Mouse (Mus musculus) retina, embryonic 14.5 days (tissue): ENCODE results near the gene Trh.

Experiments
- DNase-seq: peaks from one replicate; pipeline ENCODE4 v3.0.0-alpha.2; 2015; ENCODE audit warnings: low spot score

The Trh gene

DNA sequence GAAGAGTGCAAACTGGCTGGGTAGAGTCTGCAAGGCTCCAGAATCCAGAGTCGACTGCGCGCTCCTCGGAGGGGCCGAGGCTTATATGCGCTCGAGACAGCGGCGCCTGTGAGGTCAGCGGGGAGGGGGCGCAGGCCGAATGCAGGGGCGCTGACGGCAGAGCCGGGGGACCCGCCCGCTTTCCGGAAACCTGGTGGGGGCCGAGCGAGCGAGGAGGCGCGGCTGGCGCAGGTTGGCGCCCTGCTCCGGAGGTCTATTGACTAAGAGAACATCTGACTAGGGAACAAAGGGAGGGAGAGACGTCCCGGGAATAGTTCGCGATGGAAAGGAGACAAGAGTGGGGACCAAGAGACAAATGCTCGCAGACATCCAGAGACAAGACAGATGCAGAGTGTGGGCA lies at the start of gene Trh:
Gene Trh (minus strand): TSS at position 60 of the 400 bp plus-strand sequence.
- peak; percentile 38 for DNase-seq

DNA sequence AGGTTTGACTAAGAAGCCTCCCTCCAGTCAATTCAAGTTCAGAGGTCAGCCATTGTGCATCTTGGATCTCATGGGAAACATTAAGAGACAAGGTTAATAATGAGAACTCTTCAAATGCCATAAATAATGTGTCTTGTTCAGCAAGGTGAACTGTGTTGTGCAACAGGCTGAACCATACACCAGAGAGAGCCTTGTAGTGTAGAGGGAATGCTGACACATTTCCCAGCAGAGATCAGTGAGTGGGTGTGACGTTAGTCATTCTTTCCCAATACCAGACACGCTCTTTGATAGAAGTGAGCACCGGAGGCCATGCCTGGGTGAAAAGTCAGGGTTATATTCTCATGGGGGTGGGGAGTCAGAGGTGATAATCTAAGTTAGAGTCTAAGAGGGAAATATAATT lies 46.4 kb upstream of the Trh start:
- no peak for DNase-seq

DNA sequence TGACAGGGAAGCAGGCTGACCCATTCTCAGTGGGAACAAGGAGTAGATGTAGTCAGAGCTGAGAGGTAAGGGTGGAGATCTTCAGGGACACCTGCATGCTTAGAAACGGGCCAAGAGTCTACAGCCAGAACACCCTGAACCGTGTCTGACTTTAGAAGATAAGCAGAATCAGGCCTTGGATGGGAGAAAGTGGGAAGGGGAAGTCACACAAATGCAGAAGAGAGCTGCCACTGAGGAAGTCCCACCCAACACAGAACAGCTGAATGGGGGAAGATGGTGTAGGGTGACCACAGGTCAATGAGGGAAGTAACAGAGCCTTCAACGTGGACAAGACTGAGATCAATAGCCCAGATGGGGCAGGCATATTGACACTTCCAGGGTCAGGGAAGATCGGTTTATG lies 42.4 kb upstream of the Trh start:
- DNase-seq, result no peak

DNA sequence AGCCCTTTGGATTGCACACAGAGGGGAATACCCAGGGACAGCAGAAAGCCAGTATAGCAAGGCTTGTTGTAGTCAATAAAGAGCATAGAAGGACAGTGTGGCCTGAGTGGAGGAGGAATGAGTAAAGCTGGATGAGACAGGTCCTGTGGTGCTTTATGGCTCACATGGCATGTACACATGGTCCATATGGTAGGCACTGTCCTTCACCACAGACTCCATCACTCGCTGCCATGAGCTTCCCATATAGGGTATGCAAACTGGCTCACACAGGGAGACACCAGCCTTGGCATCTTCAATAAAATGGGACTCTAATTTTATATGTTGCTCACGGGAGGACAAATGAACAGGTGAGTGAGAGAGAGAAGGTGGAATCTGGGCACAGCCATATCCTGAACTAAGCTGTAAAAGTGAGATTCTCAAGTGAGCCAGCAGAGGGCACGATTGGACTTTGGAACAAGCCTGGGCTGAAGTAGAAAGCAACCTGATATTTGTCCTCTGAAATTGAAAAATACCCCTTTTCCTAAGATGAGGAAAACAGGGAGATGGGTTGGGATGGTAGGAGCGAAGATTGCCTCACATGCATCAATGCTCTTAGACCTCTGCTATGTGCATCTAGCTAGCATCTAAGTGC lies 41.9 kb upstream of the Trh start:
- peak; percentile 81 for DNase-seq

DNA sequence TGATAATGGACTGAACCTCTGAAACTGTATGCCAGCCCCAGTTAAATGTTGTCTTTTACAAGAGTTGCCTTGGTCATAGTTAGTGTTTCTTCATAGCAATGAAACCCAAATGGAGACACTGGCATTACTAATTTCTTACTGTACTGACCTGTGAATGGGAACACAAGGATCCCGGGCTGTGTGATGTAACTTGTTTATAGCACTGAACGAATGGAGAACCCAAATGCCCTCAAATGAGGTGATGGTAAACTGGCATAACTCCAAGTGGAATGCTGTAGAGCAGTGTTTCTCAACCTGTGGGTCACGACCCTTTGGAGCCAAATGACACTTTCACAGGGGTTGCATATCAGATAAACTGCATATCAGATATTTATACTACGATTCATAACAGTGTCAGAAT lies 41.1 kb upstream of the Trh start:
- DNase-seq, result no peak

DNA sequence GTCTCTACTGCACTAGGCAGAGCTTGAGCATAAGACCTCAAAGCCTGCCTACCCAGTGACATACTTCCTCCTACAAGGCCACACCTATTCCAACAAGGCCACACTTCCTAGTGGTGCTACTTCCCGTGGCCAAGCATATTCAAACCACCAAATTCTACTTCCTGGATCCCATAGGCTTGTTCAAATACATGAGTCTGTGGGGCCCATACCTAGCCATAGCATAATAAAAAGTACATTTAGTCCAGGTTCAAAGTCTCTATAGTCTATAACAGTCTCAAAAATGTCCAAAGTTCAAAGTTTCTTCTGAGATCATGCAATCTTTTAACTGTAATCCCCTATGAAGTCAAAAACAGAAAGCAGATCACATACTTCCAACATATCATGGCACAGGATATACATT lies 32.7 kb upstream of the Trh start:
- no peak for DNase-seq

DNA sequence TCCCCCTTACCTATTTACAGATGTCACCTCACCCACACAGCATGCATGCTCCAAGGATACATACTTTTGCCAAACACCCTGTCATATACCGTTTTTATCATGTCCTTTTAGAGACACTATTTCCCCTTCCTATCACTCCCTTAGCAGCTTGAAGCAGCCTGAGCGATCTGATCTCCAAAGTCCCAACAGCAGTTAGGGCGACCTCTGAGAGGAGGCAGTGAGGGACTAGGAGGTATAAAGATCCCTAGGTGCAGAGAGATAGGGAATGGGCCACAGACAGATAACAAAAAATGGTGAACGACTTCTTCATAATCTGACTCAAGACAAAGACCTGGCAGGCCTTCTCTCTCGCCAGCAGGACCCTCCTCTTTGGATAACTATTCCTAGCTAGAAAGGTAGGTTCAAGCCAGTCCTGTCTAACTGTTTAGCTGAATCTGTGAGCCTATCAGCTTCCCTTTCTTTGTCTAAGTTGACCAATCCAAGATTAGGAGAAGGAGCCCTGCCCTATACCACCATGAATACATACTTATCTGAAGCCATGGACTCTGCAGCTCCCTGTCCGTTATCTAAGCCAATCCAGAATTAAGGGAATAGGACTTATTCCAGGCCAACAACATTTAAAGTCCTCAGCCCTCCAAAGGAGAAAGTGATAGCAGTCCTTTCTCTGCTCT lies 29.3 kb upstream of the Trh start:
- DNase-seq, result no peak

DNA sequence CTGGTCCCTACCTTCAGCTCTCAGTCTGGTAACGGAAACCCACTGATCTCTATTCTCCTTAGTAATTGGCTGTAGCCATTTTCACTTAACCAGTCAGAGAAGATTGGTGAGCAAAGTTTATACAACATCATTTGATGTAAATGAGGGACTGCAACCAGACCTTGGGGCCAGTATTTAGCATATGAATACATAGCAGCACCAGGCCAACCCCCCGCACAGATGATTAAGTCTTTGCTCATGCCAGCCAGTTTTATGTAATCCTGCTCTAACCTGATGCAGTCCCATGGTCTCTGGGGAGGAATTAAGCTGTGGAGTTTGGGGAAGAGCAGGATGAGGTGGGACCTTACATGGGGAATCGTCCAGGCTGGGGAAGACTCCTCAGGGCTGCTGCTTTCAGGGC lies 28.2 kb upstream of the Trh start:
- no peak for DNase-seq

DNA sequence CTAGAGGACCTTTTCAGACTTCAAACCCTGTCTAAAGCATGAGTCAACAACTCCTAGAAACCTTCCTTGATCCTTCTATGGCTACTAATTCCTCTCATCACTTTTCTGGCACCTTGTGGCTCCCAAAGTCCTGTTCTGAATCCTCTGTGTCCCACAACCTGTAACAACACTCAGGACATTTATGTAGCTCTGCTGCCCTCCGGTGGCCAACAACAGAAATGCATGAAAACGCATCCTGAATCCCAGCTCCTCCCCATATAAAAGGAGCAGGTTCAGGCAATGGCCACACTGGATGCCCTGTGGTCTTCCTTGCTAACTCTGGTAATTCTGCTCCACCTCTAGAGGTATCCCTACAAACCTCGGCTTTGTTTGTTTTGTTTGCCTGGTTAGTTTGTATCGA lies 24.6 kb upstream of the Trh start:
- DNase-seq, result peak; percentile 90

DNA sequence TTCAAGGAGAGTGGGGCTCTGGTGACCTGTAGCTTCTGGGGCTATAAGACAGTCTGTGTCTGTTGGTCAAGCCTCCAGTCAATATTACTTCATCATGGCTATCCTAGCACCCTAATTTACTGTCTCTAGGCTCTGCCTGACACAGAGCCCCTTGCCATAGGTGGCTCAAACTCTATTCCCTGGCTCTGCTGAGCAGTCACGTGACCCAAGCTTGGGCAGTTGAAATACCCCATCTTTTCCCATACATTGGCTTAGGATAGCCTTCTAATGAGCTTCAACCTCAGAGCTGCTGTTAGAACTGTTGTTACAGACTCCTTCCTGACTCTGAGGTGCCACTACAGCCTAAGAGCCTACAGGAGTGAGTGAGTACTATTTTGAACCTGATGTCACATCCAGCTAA lies 23.6 kb upstream of the Trh start:
- DNase-seq, result no peak

DNA sequence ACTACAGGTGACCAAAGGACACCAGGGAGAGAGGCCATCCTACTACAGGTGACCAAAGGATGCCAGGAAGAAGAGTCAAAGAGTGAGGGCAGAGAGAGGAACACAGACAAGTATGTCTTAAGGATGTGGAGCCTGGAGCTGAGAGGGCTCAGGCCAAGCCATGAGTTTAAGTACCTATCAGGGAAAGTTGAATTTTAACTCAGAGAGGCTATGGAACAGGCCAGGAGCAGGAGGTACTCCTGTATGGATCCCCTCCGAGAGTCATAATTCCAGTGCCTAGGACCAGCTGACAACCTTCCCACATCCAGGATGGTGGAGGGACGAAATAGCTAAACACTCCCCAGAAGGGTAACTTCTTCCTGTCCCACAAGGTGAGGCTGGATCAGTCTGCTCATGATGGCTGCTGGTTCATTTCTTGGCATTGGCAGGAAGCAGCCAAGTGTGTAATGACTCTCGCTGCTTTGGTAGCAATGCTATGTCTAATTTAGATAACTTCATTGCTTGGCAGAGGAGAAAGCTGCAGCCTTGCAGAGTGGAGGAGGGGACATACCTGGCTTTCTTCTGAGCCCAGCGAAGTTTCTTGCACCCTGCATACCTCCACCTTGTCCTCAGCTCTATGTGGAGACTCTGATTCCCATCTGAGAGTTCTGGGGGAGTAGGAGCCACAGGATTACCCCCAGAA lies 16.9 kb upstream of the Trh start:
- no peak for DNase-seq

DNA sequence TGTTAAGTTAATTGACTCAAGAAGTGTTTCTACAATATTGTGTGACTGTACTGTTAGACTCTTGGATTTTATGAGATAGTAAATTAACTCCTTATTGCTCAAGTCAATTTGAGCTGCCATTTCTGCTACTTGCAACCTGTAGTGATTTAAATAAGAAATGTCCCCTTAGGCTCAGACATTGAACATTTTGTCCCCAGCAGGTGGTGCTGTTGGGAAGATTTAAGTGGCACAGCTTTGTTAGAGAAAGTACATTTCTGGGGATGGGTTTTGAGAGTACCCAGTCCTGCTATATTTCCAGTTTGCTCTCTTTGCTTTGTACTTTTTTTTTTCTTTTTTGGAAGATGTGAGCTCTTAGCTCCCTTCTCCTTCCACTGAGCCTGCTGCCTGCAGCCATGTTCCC lies 10.9 kb upstream of the Trh start:
- DNase-seq, result no peak

DNA sequence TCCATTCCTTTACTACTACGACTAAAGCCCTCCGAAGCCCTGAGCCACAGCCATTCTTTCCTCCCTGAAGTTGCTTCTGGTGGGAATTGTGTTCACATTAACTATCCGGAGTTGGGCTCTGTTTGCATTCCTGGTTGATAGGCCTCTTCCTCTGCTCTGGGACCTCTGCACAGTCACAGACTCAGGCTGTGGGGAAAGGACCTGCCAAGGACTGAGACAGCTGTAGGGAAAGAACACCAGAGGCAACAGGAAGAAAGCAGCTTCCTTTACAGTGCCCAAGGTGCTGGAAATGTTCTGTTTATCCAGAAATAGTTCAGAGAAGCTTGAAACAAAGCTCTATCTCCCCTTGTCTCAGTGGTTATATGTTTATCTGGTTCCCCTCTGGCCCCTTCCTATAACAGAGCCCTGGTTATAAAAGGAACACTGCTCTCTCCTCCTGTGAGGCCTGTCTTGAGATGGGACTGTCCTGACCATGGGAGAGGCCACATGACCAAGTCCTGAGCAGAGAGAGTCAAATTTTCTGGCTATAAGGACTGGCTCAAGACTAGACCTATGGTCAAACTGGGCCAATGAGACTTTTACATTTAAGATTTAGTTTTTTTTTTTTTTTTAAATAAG lies 8.9 kb upstream of the Trh start:
- DNase-seq, result no peak

DNA sequence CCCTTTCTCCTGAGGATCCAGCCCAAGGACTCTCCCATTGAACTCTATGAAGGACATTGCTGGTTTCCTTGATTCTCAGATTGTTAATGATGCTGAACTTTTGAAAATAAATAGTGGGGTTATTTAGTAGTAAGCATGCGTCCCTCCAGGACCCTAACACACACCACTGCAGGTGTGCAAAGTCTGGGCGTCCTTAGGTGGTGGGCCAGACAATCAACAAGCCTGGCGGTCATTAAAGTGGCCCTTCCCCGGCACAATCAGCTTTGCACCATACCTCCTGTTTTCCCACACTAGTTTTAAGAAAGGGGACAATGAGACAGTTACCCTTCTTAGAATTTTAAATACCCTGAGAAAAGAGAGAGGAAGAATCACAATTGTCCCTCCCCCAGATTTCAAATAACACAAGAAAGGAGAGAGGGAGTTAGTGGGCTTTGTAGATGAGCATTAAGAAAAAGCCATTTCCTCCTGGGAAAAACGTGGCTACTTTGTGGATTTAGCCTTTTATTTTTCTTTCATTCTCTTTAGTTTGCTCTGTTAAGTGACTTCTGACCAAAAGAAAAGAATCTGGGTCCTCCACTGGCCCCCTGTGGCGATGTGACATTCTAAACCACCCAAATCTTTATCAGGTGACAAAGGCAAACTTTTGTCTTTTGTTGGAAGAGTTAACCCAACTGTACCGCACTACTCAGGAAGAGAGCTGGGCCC lies 2.9 kb upstream of the Trh start:
- DNase-seq, result no peak

DNA sequence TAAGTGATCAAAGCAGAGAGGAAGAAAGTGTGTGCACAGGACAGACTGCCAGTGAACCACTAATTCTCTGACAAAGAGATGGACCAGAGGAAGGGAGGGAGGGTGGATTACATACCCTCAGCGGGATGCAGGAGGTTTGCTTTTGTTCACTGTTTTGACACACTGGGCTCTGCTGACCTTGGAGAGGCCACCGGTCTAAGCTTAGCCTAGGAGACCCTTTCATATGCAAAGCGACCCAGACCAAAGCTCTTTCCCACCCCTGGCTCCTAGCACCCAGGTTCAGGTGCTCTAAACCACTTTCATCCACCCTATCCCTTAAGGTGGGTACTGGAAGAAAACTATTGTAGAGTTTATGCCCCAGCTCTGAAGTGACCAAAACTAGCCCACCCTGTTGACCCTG lies 1.9 kb upstream of the Trh start:
- DNase-seq, result no peak

DNA sequence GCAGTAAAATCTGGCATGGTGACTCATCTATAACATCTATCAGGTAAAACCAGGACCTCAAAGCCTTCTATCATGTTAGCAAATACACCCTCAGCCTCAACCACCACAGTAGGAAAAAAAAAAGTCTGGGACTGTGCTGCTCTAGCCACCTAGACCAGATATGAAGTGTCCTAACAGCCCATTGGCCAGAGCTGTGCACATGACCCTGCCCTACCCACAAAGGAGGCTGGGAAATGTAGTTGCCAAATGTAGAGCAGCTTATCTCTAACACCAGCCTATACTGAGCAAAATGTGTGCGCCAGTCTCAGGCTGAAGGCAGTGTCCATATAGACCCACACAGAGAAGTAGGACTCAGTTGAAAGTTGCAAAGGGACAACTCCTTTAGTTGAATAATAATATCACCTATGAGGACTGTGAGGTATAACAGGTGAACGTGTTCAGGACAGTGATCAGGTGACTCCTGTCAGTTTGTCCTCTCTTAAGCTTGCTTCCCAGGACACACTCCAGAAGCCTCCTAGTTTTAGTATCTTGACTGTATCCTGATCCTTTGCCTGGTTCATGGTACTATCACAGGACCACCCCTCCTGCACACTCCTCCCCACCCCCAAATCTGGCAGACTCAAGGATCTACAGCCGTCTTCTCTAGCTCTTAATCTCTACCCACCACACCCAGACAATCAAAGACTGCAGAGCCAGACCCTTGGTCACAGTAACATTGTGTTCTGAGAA lies 3.1 kb downstream of the Trh start:
- DNase-seq, result peak; percentile 49

DNA sequence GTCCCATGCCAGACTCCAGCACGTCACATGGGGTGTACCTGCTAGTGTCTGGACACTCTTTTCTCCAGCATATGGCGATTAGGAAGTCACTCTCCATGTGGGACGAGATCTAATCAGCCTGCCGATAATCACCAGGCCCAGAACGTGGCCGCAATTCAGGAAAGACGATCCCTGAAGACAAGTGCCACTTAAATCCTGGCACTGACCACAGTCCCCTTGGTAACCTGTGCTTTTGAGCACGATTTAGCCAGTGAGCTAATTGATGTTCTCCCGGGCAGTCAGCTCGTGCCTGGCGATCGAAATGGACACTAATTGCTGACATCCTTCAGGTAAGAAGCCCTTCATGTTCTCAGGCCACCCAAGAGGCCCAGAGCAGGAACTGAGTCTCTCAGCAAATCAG lies 9.4 kb downstream of the Trh start:
- no peak for DNase-seq

DNA sequence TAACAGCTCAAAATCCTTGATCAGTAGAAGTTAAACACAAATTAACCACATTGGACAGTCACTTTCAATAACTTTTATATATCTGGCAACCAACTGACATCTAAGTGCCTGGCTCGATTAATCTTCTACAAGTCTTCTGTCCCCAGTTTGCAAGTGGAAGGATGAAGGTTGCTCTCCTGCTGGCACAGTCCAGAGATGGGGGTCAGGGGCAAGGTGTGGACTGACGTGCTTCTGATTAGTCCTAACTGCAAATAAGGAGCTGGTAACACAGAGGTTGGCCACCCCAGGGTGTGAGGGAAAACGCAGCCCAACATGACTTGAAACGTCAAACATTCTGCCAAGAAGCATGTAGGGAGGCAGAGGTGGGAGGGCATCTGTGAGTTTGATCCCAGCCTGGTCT lies 12.7 kb downstream of the Trh start:
- no peak for DNase-seq

DNA sequence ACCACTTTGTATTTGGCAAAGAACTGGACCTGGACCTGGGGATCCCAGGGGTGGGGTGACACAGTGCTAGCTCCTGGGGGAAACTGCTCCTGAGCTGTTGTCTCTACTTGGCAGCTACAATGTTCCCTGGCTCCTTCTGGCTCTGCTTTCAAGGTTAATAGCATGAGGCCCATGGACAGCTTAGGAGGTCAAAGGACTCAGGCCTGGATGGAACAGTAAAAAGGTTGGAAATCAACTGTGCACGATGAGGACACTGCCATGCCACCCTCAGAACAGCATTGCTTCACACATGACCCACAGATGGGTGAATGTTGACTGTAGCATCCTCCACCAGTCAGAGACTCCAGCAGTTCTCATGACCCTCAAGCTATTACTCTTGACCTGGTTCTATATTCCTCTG lies 13.1 kb downstream of the Trh start:
- DNase-seq, result no peak

DNA sequence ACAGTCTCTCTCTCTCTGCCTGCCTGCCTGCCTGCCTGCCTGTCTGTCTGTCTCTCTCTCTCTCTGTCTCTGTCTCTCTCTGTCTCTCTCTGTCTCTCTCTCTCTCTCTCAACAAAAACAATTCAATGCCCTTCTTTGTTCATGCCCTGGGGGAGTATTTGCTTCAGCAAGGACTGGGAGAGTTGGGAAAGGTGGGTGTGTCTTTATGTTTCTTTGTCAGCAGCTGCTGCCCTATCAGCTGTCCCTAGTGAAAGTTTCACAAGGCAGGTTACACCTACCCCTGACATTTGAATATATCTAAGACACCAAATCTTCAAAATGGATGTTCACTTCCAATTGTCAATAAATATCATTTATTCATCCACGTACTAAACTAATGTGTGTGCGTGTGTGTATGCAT lies 14.9 kb downstream of the Trh start:
- no peak for DNase-seq

DNA sequence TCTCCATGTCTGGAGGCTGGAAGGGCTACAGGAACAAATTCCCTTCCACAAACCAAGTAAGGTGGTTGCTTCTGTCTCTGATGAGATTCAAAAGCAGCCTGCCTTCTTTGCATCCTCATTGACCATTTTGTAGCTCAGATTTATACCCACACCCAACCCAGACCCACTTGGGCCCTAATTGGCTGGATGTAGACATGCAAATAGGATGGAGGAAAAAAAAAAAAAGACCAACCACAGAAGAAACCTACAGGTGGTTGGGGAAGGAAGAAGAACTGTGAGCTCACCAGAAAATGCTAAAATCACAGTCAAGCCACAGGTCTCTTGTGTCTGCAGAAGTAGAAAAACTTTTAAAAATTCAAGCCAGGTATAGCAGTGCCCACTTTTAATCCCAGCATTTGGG lies 15.3 kb downstream of the Trh start:
- DNase-seq, result no peak

DNA sequence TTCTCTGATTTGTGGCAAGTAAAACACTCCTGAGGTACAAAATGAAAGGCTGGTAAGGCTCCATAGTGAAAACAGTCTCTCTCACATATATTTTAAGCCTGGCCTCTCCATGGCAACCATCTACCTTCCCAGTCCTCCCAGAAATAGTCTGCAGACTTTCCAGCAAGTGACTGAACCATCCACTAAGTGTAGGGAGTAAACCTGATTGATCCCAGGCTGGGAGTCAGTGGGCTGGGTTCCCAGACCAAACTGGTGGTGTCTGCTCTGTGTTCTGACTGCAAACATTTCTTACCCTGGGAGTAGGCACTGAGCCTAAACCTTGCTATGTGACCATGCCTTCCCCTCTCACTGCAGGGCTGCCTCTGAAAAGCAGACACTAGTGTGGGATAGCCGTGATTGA lies 19.5 kb downstream of the Trh start:
- no peak for DNase-seq
